ENCODE assay signal across 9 mouse cellular contexts in genomic region chr2:173253761-173254662, GRCm38 (mm10). TPM values are rescaled to one million over a fixed set of nuclear protein-coding genes. Genes with fewer than 3 reads are reported as not detected.
DNase-seq lines count a peak whose midpoint lies in the region; ATAC-seq and TF ChIP-seq lines count a peak whose summit lies in the region.
"Had no signal": no experiment of that assay in that cellular context is flagged by ENCODE, and none has a peak within 500 bp of the region (broad histone marks: within the 10 kb centered on the region; RNA-seq: fewer than 3 reads in every experiment).

No protein-coding gene starts in this region.

- ATAC-seq in forebrain, embryonic 15.5 days (replicated peaks) = 0 out of 2 replicates have a peak, but pooled peaks have one; percentile 1
- ATAC-seq in kidney, embryonic 15.5 days (replicated peaks; ENCODE audit: low FRiP score) = 0 out of 2 replicates have a peak, but pooled peaks have one; percentile 4
- ATAC-seq in neural tube, embryonic 12.5 days (ENCODE audit: low FRiP score, low read depth) = peak; percentile 63
- ATAC-seq in liver, postnatal 0 days = no peak

- no peaks in the 10 kb centered on the region for H3K27me3 ChIP-seq in forebrain, embryonic 15.5 days
- no peaks in the 10 kb centered on the region for H3K27me3 ChIP-seq in kidney, embryonic 15.5 days
- no peaks in the 10 kb centered on the region; the same call in 1 of the 2 replicates for H3K27me3 ChIP-seq in neural tube, embryonic 12.5 days (replicated peaks)
- no peaks in the 10 kb centered on the region for H3K27me3 ChIP-seq in liver, postnatal 0 days (ENCODE audit: insufficient read depth, low read length)

- WGBS in forebrain, embryonic 15.5 days = 8% methylated on average over 26 of the region's 26 CpGs
- 17% methylated on average over 26 of the region's 26 CpGs for WGBS in kidney, embryonic 15.5 days
- 11% methylated on average over 26 of the region's 26 CpGs for WGBS in neural tube, embryonic 12.5 days
- 60% methylated on average over 26 of the region's 26 CpGs for WGBS in liver, postnatal 0 days (ENCODE audit: insufficient replicate concordance)

- no peak for TF ChIP-seq EP300 in liver, postnatal 0 days (IDR thresholded peaks at IDR 0.05; ENCODE audit: low read depth)

- H3K9me3 ChIP-seq in forebrain, embryonic 15.5 days = no peaks in the 10 kb centered on the region
- no peaks in the 10 kb centered on the region for H3K9me3 ChIP-seq in kidney, embryonic 15.5 days (replicated peaks)
- H3K9me3 ChIP-seq in neural tube, embryonic 12.5 days = no peaks in the 10 kb centered on the region
- H3K9me3 ChIP-seq in liver, postnatal 0 days (ENCODE audit: low read length) = no peaks in the 10 kb centered on the region

- peak overlapping the region; percentile 32 for H3K4me2 ChIP-seq in forebrain, embryonic 15.5 days (replicated peaks)
- peak overlapping the region; percentile 46 for H3K4me2 ChIP-seq in kidney, embryonic 15.5 days
- peak overlapping the region; percentile 47 for H3K4me2 ChIP-seq in neural tube, embryonic 12.5 days (replicated peaks)
- H3K4me2 ChIP-seq in liver, postnatal 0 days (ENCODE audit: low read depth, low read length) = no peak overlapping the region

- no peak for TF ChIP-seq CTCF in liver, postnatal 0 days (IDR thresholded peaks at IDR 0.05; ENCODE audit: low read depth)

- no peaks in the 10 kb centered on the region for H3K36me3 ChIP-seq in forebrain, embryonic 15.5 days
- H3K36me3 ChIP-seq in kidney, embryonic 15.5 days = no peaks in the 10 kb centered on the region
- no peaks in the 10 kb centered on the region for H3K36me3 ChIP-seq in neural tube, embryonic 12.5 days
- H3K36me3 ChIP-seq in liver, postnatal 0 days (replicated peaks; ENCODE audit: insufficient read depth, low read length) = no peaks in the 10 kb centered on the region

- H3K9ac ChIP-seq in forebrain, embryonic 15.5 days (replicated peaks) = peak overlapping the region; percentile 30
- 0 out of 2 replicates have a peak overlapping the region, but pooled peaks have one; percentile 17 for H3K9ac ChIP-seq in kidney, embryonic 15.5 days
- peak overlapping the region; percentile 33 for H3K9ac ChIP-seq in neural tube, embryonic 12.5 days
- no peak overlapping the region for H3K9ac ChIP-seq in liver, postnatal 0 days (replicated peaks)

- peaks cover 98% of the 10 kb centered on the region for H3K4me1 ChIP-seq in forebrain, embryonic 15.5 days
- peaks cover 97% of the 10 kb centered on the region for H3K4me1 ChIP-seq in kidney, embryonic 15.5 days
- H3K4me1 ChIP-seq in neural tube, embryonic 12.5 days = peaks cover 100% of the 10 kb centered on the region
- H3K4me1 ChIP-seq in liver, postnatal 0 days (ENCODE audit: insufficient read depth) = no peaks in the 10 kb centered on the region

- DNase-seq in lung, adult 18-20 months = peak; percentile 26 to 44
- no peak for DNase-seq in lung, postnatal 14 days
- DNase-seq in adrenal gland, postnatal 4 days (ENCODE audit: low spot score in 2 of 2) = no peak
- no peak for DNase-seq in liver, postnatal 0 days
- no peak for DNase-seq in layer of hippocampus, adult 9-11 months
- DNase-seq: cerebellum, adult 2 months had no signal

- peak overlapping the region; percentile 81 for H3K27ac ChIP-seq in forebrain, embryonic 15.5 days (replicated peaks)
- peak overlapping the region; percentile 75 for H3K27ac ChIP-seq in kidney, embryonic 15.5 days
- H3K27ac ChIP-seq in neural tube, embryonic 12.5 days = peak overlapping the region; percentile 86
- no peak overlapping the region for H3K27ac ChIP-seq in liver, postnatal 0 days (ENCODE audit: low read depth)

- H3K4me3 ChIP-seq in forebrain, embryonic 15.5 days = no peak overlapping the region
- no peak overlapping the region for H3K4me3 ChIP-seq in kidney, embryonic 15.5 days (replicated peaks)
- no peak overlapping the region for H3K4me3 ChIP-seq in neural tube, embryonic 12.5 days
- no peak overlapping the region for H3K4me3 ChIP-seq in liver, postnatal 0 days (ENCODE audit: low read depth, low read length)

RNA-seq across cellular contexts. Expression of gene Pmepa1, which starts 22.3 kb away (rescaled TPM):
- 6.8 and 7.5 TPM in 2 replicates for polyA plus RNA-seq in forebrain, embryonic 15.5 days (2015; fragmentation: Nextera tagmentation; extraction: Ambion mirVana)
- polyA plus RNA-seq in kidney, embryonic 15.5 days (2015; fragmentation: Nextera tagmentation; extraction: Ambion mirVana) = 4.0 and 4.5 TPM in 2 replicates
- 6.6 and 7.4 TPM in 2 replicates for polyA plus RNA-seq in neural tube, embryonic 12.5 days (2016; fragmentation: Nextera tagmentation; extraction: Ambion mirVana)
- 10 to 100 TPM; 61.8 to 63.4 TPM for total RNA-seq in adrenal gland, postnatal 4 days (2021)
- 0.21 and 0.36 TPM in 2 replicates for polyA plus RNA-seq in liver, postnatal 0 days (2015; fragmentation: Nextera tagmentation; extraction: Ambion mirVana)

RNA-seq across cellular contexts. Expression of gene Zbp1, which starts 35.3 kb away (rescaled TPM):
- polyA plus RNA-seq in forebrain, embryonic 15.5 days (2015; fragmentation: Nextera tagmentation; extraction: Ambion mirVana) = 0.11 and 0.23 TPM in 2 replicates
- polyA plus RNA-seq in kidney, embryonic 15.5 days (2015; fragmentation: Nextera tagmentation; extraction: Ambion mirVana) = 0.40 and 0.64 TPM in 2 replicates
- 0.28 and 0.32 TPM in 2 replicates for polyA plus RNA-seq in neural tube, embryonic 12.5 days (2016; fragmentation: Nextera tagmentation; extraction: Ambion mirVana)
- 1 to 10 TPM; 2.0 to 2.1 TPM for total RNA-seq in adrenal gland, postnatal 4 days (2021)
- polyA plus RNA-seq in liver, postnatal 0 days (2015; fragmentation: Nextera tagmentation; extraction: Ambion mirVana) = 4.9 and 6.7 TPM in 2 replicates

Comparison
In these comparisons a context has a peak if more than half of its experiments do, and no peak if none do; other contexts are left out.
1. DNase-seq: peak in lung, adult 18-20 months (2 of 2); none in lung, postnatal 14 days (single experiment), adrenal gland, postnatal 4 days (0 of 2), liver, postnatal 0 days (single experiment) and layer of hippocampus, adult 9-11 months (single experiment).